Mouse (Mus musculus): ENCODE measurements around the gene Egfr.

- TF ChIP-seq POLR2A (IDR thresholded peaks at IDR 0.05; ENCODE audit: low read depth, low read length) (no peak), CTCF (conservative IDR thresholded peaks at IDR 0.05 in 1 of 2, IDR thresholded peaks at IDR 0.05 in 1 of 2; ENCODE audit: low read depth in 2 of 2, low read length in 2 of 2) (no peak), GABPA (IDR thresholded peaks at IDR 0.05; ENCODE audit: insufficient replicate concordance, low read depth, low read length) (no peak), EP300 (IDR thresholded peaks at IDR 0.05; ENCODE audit: low read length) (no peak), USF2 (conservative IDR thresholded peaks at IDR 0.05; ENCODE audit: low read depth, low read length) (no peak), USF1 (IDR thresholded peaks at IDR 0.05; ENCODE audit: low read depth, low read length) (no peak), MYC (IDR thresholded peaks at IDR 0.05; ENCODE audit: low read depth, low read length) (no peak), SIN3A (IDR thresholded peaks at IDR 0.05; ENCODE audit: low read length) (no peak), E2F4 (IDR thresholded peaks at IDR 0.05; ENCODE audit: insufficient replicate concordance, low read depth, low read length) (no peak), IRF4 (IDR thresholded peaks at IDR 0.05; ENCODE audit: low read depth, low read length) (no peak), TBP (conservative IDR thresholded peaks at IDR 0.05; ENCODE audit: low read depth, low read length) (no peak), ZNF384 (IDR thresholded peaks at IDR 0.05; ENCODE audit: low read depth, low read length) (no peak), CHD2 (IDR thresholded peaks at IDR 0.05; ENCODE audit: low read length) (no peak)
These were observed 163.8 kb downstream of the Egfr start for GRCm38 (mm10) chr11:16915850-16916249.

Measured in CH12.LX (cell line).